Mouse (Mus musculus) adrenal gland, adult 8-10 months (tissue): ENCODE data around the gene Secisbp2. TPM values are rescaled to one million over a fixed set of nuclear protein-coding genes. Genes with fewer than 3 reads are reported as not detected.

Experiments used
- DNase-seq: peaks from one replicate; pipeline ENCODE4 v3.0.0; 2022
- total RNA-seq, 4 experiments: library from RNA; stranded (reverse); gene quantifications; 2 replicates each; pipeline ENCODE4 v1.2.4; 2022

The Secisbp2 gene
- total RNA-seq, 4 experiments from 2014 or later: 19.6 to 33.9 (median 25.6) TPM

- no peak for DNase-seq
These were observed 33.9 kb downstream of the Secisbp2 start for GRCm38 (mm10) chr13:51685290-51685966.

GRCm38 (mm10) chr13:51686966-51687365 is 35.5 kb downstream of the Secisbp2 start:
- DNase-seq: no peak

- no peak for DNase-seq
These were observed 37.2 kb downstream of the Secisbp2 start for GRCm38 (mm10) chr13:51688688-51689087.

- no peak for DNase-seq
These were observed 45.0 kb downstream of the Secisbp2 start for GRCm38 (mm10) chr13:51696481-51696880.

- no peak for DNase-seq
These were observed 46.0 kb downstream of the Secisbp2 start for GRCm38 (mm10) chr13:51697455-51697854.

- no peak for DNase-seq
These were observed 46.4 kb downstream of the Secisbp2 start for GRCm38 (mm10) chr13:51697897-51698296.

GRCm38 (mm10) chr13:51698318-51698717 is 46.8 kb downstream of the Secisbp2 start:
- no peak for DNase-seq

GRCm38 (mm10) chr13:51703893-51704292 is 52.4 kb downstream of the Secisbp2 start:
- no peak for DNase-seq

GRCm38 (mm10) chr13:51705882-51706854 is 54.7 kb downstream of the Secisbp2 start:
- no peak for DNase-seq

- no peak for DNase-seq
These were observed 59.2 kb downstream of the Secisbp2 start for GRCm38 (mm10) chr13:51710738-51711137.

- DNase-seq: no peak
These were observed 60.5 kb downstream of the Secisbp2 start for GRCm38 (mm10) chr13:51712022-51712421.

GRCm38 (mm10) chr13:51716350-51717263 is 65.1 kb downstream of the Secisbp2 start:
- peak; percentile 47 for DNase-seq

GRCm38 (mm10) chr13:51719256-51719655 is 67.8 kb downstream of the Secisbp2 start:
- DNase-seq: peak; percentile 42

- DNase-seq: no peak
These were observed 69.1 kb downstream of the Secisbp2 start for GRCm38 (mm10) chr13:51720556-51720955.

GRCm38 (mm10) chr13:51723114-51723513 is 71.6 kb downstream of the Secisbp2 start:
- no peak for DNase-seq

GRCm38 (mm10) chr13:51724566-51724965 is 73.1 kb downstream of the Secisbp2 start:
- DNase-seq: no peak

- DNase-seq: no peak
These were observed 73.9 kb downstream of the Secisbp2 start for GRCm38 (mm10) chr13:51725446-51725845.

- no peak for DNase-seq
These were observed 74.6 kb downstream of the Secisbp2 start for GRCm38 (mm10) chr13:51725926-51726574.

- DNase-seq: no peak
These were observed 75.9 kb downstream of the Secisbp2 start for GRCm38 (mm10) chr13:51727364-51727763.

GRCm38 (mm10) chr13:51729887-51730361 is 78.4 kb downstream of the Secisbp2 start:
- no peak for DNase-seq

- no peak for DNase-seq
These were observed 80.0 kb downstream of the Secisbp2 start for GRCm38 (mm10) chr13:51731474-51731873.
